Mouse (Mus musculus): Measurements from ENCODE around the gene Mfap1a. TPM values are rescaled to one million over a fixed set of nuclear protein-coding genes. Genes with fewer than 3 reads are reported as not detected.
"Not testable (repeated sequence)": the region's sequence is repeated elsewhere in the genome, so short reads cannot be mapped to it uniquely, and the experiment has no call there.

The Mfap1a gene
- polyA plus RNA-seq, 1 experiment = 0.75 TPM

DNA sequence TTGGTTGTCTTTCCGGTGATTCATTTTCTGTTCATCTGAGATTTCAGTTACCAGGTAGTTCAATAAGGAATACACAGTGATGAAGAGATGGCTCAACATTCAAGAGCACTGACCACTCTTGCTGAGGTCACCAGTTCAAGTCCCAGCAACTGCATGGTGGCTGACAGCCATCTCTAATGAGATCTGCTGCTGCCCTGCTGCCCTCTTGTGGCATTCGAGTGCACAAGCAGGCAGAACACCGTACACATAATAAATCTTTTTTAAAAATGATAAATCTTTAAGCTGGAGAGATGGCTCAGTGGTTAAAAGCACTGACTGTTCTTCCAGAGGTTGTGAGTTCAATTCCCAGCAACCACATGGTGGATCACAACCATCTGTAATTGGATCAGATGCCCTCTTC, 26.0 kb downstream of the Mfap1a start:
- Histone ChIP-seq H3K36me3 (ENCODE audit: control insufficient read depth) (peaks cover 5% of the 10 kb centered on the region), H3K4me1 (ENCODE audit: control insufficient read depth) (no peaks in the 10 kb centered on the region), H3K4me3 (replicated peaks) (no peak overlapping the region), H3K27me3 (ENCODE audit: control insufficient read depth) (no peaks in the 10 kb centered on the region), H3K9me3 (ENCODE audit: control insufficient read depth, low read length) (no peaks in the 10 kb centered on the region)
- no peak for TF ChIP-seq TAL1 (IDR thresholded peaks at IDR 0.05; ENCODE audit: low read length)
- TF ChIP-seq GATA1 (IDR thresholded peaks at IDR 0.05; ENCODE audit: low read length) = no peak

DNA sequence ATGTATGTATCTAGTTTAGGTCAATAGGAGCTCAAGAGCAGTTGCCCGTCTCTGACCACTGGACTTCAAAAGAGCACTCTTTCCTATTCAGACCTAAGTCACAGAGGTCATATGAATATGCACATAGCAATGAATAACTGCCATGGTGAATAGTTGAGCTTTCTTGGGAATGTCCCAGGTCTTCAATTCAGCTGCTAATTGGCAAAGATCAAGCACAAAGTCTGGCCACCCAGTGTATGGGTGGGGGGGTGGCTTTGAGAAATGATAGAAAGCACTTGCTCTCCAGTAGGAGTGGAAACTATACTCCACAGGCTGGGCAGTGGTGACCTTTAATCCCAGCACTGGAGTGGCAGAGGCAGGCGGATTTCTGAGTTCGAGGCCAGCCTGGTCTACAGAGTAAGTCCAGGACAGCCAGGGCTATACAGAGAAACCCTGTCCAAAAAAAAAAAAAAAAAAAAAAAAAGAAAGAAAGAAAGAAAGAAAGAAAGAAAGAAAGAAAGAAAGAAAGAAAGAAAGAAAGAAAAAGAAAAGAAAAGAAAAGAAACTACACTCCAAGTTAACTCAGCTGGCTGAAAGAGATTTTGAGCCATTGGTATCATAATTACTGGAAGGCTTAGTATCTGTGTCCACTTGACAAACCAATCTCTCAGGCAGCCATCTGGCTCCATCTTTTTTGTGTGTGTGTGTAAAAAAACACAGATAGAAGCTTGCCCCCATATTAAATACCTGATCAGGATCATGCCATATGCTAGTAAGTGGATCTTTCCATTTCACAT, 28.8 kb downstream of the Mfap1a start:
- Histone ChIP-seq H3K4me3 (replicated peaks) (no peak overlapping the region), H3K9me3 (ENCODE audit: control insufficient read depth, low read length) (no peaks in the 10 kb centered on the region), H3K36me3 (ENCODE audit: control insufficient read depth) (peaks cover 5% of the 10 kb centered on the region), H3K27me3 (ENCODE audit: control insufficient read depth) (no peaks in the 10 kb centered on the region), H3K4me1 (ENCODE audit: control insufficient read depth) (peaks cover 6% of the 10 kb centered on the region)
- no peak for TF ChIP-seq TAL1 (IDR thresholded peaks at IDR 0.05; ENCODE audit: low read length)
- TF ChIP-seq GATA1 (IDR thresholded peaks at IDR 0.05; ENCODE audit: low read length) = no peak

DNA sequence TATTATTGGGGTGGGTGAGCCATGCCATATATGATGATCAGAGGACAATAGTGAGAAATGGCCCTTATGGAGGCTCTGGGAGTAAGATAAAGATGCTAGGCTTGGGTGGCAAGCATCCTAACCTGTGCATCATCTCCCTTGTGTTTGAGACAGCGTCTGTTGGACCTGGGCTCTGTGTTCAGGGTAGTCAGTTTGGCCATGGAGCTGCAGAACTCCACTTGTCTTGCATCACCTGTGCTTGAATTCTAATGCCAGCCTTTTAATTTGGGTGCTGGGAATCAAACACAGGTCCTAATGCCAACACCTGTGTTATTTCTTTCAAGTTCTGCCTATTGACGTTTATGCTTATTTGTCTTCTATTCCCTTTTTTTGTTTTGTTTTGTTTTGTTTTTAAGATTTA, 31.2 kb downstream of the Mfap1a start:
- H3K27me3 ChIP-seq (ENCODE audit: control insufficient read depth); H3K4me1 ChIP-seq (ENCODE audit: control insufficient read depth); H3K4me3 ChIP-seq (replicated peaks); H3K9me3 ChIP-seq (ENCODE audit: control insufficient read depth, low read length): not testable (repeated sequence)
- H3K36me3 ChIP-seq (ENCODE audit: control insufficient read depth) = peaks cover 14% of the 10 kb centered on the region

DNA sequence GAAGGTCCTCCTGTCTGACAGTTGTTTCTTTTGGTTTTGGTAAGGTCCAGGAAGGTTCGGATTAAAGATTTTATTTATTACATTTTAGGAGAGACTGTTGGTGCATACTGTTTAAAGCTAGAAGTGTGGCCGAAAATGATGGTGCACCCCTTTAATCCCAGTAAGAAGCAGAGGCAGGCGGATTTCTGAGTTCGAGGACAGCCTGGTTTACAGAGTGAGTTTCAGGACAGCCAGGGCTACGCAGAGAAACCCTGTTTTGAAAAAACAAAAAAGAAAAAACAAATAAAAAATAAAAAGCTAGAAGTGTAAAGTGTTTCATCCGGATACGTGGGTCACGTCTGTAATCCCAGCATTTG, 32.3 kb downstream of the Mfap1a start:
- peak overlapping the region; percentile 71 for H3K4me3 ChIP-seq (replicated peaks)
- peaks cover 10% of the 10 kb centered on the region for H3K4me1 ChIP-seq (ENCODE audit: control insufficient read depth)
- no peaks in the 10 kb centered on the region for H3K9me3 ChIP-seq (ENCODE audit: control insufficient read depth, low read length)
- H3K27me3 ChIP-seq (ENCODE audit: control insufficient read depth) = no peaks in the 10 kb centered on the region
- TF ChIP-seq GATA1 (IDR thresholded peaks at IDR 0.05; ENCODE audit: low read length) = no peak
- TF ChIP-seq TAL1 (IDR thresholded peaks at IDR 0.05; ENCODE audit: low read length) = no peak
- peaks cover 14% of the 10 kb centered on the region for H3K36me3 ChIP-seq (ENCODE audit: control insufficient read depth)

DNA sequence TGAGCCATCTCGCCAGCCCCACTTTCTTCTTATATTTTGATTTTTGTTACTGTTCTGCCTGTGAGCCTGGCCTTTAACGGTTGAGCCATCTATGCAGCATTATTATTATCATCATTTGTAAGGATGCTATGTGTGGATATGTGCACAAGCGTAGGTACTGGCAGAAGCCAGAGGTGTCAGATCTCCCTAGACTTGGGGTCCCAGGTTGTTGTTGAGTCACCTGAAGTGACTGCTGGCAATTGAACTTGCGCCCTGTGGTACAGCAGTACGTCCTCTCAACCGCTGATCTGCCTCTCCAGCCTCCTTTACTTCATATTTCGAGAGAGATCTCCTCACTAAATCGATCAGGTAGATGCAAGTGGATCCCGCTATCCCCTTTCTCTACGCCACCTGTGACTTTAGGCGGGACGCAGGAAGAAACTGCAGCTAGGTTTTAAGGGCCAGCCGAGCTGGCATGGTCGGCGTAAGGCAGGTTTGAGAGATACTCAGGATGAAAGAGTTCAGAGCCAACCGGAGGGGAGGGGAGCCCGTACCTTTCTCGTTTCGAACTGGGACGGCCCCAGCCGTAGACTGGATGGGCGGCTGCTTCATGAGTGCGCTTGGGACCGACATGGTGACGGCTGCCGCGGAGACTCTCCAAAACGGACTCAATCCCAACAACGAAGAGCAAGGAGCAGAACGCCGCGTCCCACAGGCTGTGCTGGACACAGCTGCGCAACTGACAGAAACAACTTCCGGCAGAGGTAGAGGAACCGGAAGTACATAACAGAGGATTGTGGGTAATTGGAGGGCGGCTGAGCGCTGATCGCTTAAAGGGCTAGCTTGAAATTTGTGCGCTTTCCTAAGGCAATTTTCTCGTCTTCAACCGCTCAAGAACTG, 32.9 kb downstream of the Mfap1a start, which contains the start of gene Mfap1b:
Mfap1b (minus strand) TSS at position 767 of the 879 bp plus-strand sequence.
- Histone ChIP-seq H3K4me3 (replicated peaks) (peak within 1 kb of the TSS; percentile 71), H3K36me3 (ENCODE audit: control insufficient read depth) (peaks cover 14% of the 10 kb centered on the region)
- H3K27me3 ChIP-seq (ENCODE audit: control insufficient read depth); H3K4me1 ChIP-seq (ENCODE audit: control insufficient read depth); H3K9me3 ChIP-seq (ENCODE audit: control insufficient read depth, low read length): not testable (repeated sequence)

DNA sequence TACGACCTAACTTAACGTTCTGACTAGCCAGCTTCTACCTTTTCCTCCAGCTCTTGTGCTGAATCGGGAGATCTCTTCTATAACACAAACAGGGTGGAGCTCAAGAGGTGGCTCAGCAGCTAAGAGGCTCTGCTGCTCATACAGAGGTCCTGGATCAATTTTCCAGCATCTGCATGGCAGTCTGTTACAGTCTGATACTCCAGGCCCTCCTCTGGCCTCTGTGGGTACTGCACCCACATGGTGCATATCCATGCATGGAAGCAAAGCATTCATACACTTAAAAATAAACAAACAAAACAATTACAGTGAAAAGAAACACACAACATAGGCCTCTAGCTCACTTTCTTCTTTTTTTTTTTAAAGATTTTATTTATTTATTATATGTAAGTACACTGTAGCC, 33.7 kb downstream of the Mfap1a start:
- H3K9me3 ChIP-seq (ENCODE audit: control insufficient read depth, low read length); H3K4me1 ChIP-seq (ENCODE audit: control insufficient read depth); H3K27me3 ChIP-seq (ENCODE audit: control insufficient read depth); H3K4me3 ChIP-seq (replicated peaks): not testable (repeated sequence)
- H3K36me3 ChIP-seq (ENCODE audit: control insufficient read depth) = peaks cover 16% of the 10 kb centered on the region

DNA sequence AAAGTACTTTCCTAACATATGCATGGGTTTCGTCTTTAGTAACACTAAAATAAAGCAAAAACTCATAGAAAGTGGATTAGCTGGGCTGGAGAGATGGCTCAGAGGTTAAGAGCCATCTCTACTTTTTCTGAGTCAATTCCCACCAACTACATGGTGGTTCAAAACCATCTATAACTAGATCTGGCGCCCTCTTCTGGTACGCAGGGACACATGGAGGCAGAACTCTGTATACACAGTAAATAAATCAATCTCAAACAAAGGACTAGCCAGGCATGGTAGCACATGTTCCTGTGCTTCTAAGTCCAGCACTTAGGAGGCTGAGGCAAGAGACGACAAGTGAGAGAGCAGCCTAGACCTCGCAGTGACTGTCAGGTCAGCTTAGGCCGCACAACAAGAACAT, 37.5 kb downstream of the Mfap1a start:
- not testable (repeated sequence) for H3K27me3 ChIP-seq (ENCODE audit: control insufficient read depth); H3K4me1 ChIP-seq (ENCODE audit: control insufficient read depth); H3K4me3 ChIP-seq (replicated peaks); H3K9me3 ChIP-seq (ENCODE audit: control insufficient read depth, low read length)
- H3K36me3 ChIP-seq (ENCODE audit: control insufficient read depth) = peaks cover 11% of the 10 kb centered on the region

DNA sequence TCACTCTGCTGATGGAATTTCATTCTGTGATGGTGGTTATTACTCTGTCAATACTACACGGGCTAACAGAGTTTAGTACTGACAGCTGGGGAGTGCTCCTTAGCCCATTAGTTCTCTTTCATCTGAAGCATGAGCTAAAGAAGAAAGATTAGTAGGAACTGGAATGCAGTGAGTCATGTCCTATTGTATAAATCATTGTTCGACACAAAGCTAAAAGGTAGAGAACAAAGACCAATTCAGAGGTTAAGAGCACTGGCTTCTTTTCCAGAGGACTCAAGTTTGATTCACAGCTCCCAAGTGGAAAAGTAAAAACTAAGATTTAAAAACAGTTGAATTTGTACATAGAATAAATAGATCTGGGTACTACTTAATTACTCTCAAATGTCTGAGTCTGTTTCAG, 46.4 kb downstream of the Mfap1a start:
- H3K4me3 ChIP-seq (replicated peaks) = no peak overlapping the region
- TF ChIP-seq GATA1 (IDR thresholded peaks at IDR 0.05; ENCODE audit: low read length) (no peak), TAL1 (IDR thresholded peaks at IDR 0.05; ENCODE audit: low read length) (no peak)
- H3K36me3 ChIP-seq (ENCODE audit: control insufficient read depth) = peaks cover 32% of the 10 kb centered on the region
- H3K9me3 ChIP-seq (ENCODE audit: control insufficient read depth, low read length) = no peaks in the 10 kb centered on the region
- peaks cover 30% of the 10 kb centered on the region for H3K4me1 ChIP-seq (ENCODE audit: control insufficient read depth)
- no peaks in the 10 kb centered on the region for H3K27me3 ChIP-seq (ENCODE audit: control insufficient read depth)

DNA sequence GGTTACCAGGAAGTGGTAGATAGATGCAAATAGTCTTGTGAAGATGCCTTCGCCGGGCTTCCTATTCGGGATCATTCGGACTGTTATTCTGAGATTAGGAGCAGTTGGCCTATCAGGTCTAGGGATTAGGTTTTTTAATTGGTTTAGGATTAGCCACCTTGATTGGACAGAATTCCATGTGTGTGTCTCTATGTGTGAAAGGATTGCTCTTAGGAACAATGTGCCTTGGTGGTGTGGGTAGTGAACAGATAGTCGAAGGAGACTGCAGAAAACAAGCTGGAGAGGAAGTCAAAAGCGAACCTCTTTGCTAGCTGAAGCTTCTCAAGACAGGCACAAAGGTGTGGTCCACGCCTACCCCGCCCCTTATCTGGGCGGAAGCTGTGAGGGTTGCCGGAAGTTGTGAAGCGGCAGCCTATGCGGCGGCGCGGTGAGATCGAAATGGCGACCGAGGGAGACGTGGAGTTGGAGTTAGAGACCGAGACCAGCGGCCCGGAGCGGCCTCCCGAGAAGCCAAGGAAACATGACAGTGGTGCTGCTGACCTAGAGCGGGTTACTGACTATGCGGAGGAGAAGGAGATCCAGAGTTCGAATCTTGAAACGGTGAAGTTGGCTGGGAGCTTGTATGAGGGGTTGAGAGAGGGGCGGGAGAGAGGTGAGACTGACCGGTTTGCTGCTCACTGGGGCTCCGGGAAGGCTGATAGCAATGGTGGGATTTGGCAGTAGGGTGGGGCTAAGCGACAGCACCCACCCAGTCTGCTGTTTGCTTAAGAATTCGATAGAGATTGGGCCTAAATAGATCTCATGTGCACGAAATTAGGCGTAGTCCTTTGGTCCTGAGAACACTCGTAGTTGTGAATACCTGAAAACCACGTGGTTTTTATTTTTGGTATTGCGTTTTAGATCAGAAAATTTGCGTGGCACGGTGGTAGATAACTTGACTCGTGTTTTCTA, 49.5 kb downstream of the Mfap1a start, which contains the start of gene Serinc4:
Serinc4 (minus strand) TSS at position 90 of the 951 bp plus-strand sequence.
- H3K4me3 ChIP-seq (replicated peaks) = peak within 1 kb of the TSS; percentile 79
- peaks cover 55% of the 10 kb centered on the region for H3K36me3 ChIP-seq (ENCODE audit: control insufficient read depth)
- peaks cover 37% of the 10 kb centered on the region for H3K4me1 ChIP-seq (ENCODE audit: control insufficient read depth)
- no peaks in the 10 kb centered on the region for H3K9me3 ChIP-seq (ENCODE audit: control insufficient read depth, low read length)
- TF ChIP-seq GATA1 (IDR thresholded peaks at IDR 0.05; ENCODE audit: low read length) (peak; percentile 55; the same call in 1 of the 2 replicates), TAL1 (IDR thresholded peaks at IDR 0.05; ENCODE audit: low read length) (no peak)
- no peaks in the 10 kb centered on the region for H3K27me3 ChIP-seq (ENCODE audit: control insufficient read depth)
